Mouse (Mus musculus) heart, embryonic 16.5 days (tissue): ENCODE results near the gene Osbp. TPM values are rescaled to one million over a fixed set of nuclear protein-coding genes. Genes with fewer than 3 reads are reported as not detected.
A peak's percentile ranks its signal among the peaks of the same experiment; 100 is the strongest.

Experiments
- ATAC-seq: fragments of 200-750 bp; cut with Nextera tagmentation; replicated peaks from 2 replicates; pipeline ENCODE4 v1.8.0; 2017; ENCODE audit warnings: moderate number of reproducible peaks; ENCODE audit not compliant: insufficient read depth, low FRiP score; ENCODE audit errors: extremely low read depth
- H3K27ac ChIP-seq: fragments of 300-500 bp; sonication (generic); 2 replicates; pipeline ENCODE4 v1.5.1; 2014; ENCODE audit warnings: mild to moderate bottlenecking, low read length, control low read depth, moderate library complexity
- H3K27me3 ChIP-seq: fragments of 300-500 bp; sonication (generic); 2 replicates; pipeline ENCODE4 v1.6.1; 2014; ENCODE audit warnings: low read length, mixed read lengths; ENCODE audit not compliant: control insufficient read depth, insufficient read depth
- H3K36me3 ChIP-seq: fragments of 300-500 bp; sonication (generic); 2 replicates; pipeline ENCODE4 v1.6.1; 2014; ENCODE audit not compliant: control insufficient read depth, insufficient read depth
- H3K4me1 ChIP-seq: fragments of 300-500 bp; sonication (generic); 2 replicates; pipeline ENCODE4 v1.6.1; 2014; ENCODE audit warnings: low read length, mixed read lengths; ENCODE audit not compliant: control insufficient read depth, insufficient read depth
- H3K4me2 ChIP-seq: fragments of 300-500 bp; sonication (generic); 2 replicates; pipeline ENCODE4 v1.6.1; 2014; ENCODE audit warnings: low read depth, mild to moderate bottlenecking, control low read depth, low read length
- H3K4me3 ChIP-seq: fragments of 300-500 bp; sonication (generic); 2 replicates; pipeline ENCODE4 v1.5.1; 2014; ENCODE audit warnings: mild to moderate bottlenecking, control low read depth, low read length
- H3K9ac ChIP-seq: fragments of 300-500 bp; sonication (generic); 2 replicates; pipeline ENCODE4 v1.6.1; 2014; ENCODE audit warnings: low read length, control low read depth
- H3K9me3 ChIP-seq: fragments of 300-500 bp; sonication (generic); replicated peaks from 2 replicates; pipeline ENCODE4 v1.6.1; 2016; ENCODE audit warnings: low read length; ENCODE audit not compliant: control insufficient read depth
- WGBS: fragments of 180-500 bp; shearing (Covaris S2); extraction: QIAGEN DNeasy Blood & Tissue Kit; methylation state at CpG from one replicate; pipeline ENCODE4 v1.1.7; 2014; 5-methylcytosine and 5-hydroxymethylcytosine counted together
- polyA plus RNA-seq: library from polyadenylated mRNA; unstranded; fragments of >200 nt; fragmentation: Nextera tagmentation; extraction: Ambion mirVana; gene quantifications from 2 replicates; pipeline ENCODE4 v1.2.1, GENCODE M21; 2015

Gene Osbp
- polyA plus RNA-seq, 1 experiment from 2014 or later, result 4.4 TPM

DNA sequence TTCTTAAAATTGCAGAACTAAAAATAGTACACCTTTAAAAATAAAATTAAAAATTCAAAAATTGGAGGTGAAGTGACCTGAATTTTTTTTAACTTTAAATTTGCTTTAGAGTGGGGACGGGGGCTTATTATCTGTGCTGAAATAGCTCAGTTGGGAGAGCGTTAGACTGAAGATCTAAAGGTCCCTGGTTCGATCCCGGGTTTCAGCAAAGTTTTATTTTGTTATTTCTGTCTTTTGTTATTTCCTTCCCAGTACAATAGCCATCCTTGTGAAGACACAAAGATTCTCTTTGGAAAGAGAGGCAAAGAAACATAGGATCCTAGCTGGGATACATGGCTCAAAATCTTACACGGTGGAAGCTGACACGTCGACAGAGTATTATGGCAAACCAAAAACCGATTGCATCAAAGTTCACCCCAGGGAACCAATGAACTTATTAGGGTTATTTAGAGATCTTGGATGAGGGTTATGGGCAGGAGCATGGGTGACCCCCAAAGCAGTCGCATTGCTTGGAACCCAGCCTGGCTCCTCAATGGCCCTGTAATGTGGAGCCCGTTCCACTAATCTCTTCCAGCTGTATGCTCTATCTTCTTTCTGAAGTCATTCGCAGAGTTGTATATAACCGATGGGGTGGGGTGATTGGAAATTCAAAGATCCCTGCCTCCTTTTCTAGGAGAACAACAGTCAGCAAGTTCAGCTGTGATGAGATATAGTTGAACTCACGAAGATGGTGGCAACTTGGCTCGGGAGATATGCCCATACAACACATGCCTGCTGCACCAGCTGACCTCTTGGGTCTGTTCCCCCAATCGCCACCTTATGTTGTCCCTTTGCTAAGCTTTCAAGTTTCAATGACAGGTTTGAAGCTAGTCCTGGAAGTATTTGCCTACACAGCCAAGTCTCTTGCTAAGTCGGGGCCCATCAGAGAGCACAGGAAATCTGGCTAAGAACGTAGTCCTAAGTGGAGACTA lies 43.0 kb downstream of the Osbp start:
- H3K4me1 ChIP-seq, result peaks cover 18% of the 10 kb centered on the region
- no peak overlapping the region for H3K4me3 ChIP-seq
- H3K9me3 ChIP-seq, result no peaks in the 10 kb centered on the region
- no peaks in the 10 kb centered on the region for H3K36me3 ChIP-seq
- peak overlapping the region; percentile 33; the same call in 1 of the 2 replicates for H3K27ac ChIP-seq
- H3K9ac ChIP-seq, result no peak overlapping the region
- 0 out of 2 replicates have a peak overlapping the region, but pooled peaks have one; percentile 5 for H3K4me2 ChIP-seq
- ATAC-seq, result no peak
- WGBS, result 26% methylated on average over 17 of the region's 17 CpGs
- H3K27me3 ChIP-seq, result no peaks in the 10 kb centered on the region

- peak overlapping the region; percentile 75 for H3K27ac ChIP-seq
- no peaks in the 10 kb centered on the region for H3K9me3 ChIP-seq
- H3K27me3 ChIP-seq, result no peaks in the 10 kb centered on the region
- peak overlapping the region; percentile 69 for H3K4me3 ChIP-seq
- peak overlapping the region; percentile 78 for H3K9ac ChIP-seq
- under 1% methylated on average over 24 of the region's 24 CpGs for WGBS
- peak overlapping the region; percentile 77 for H3K4me2 ChIP-seq
- peaks cover 11% of the 10 kb centered on the region for H3K4me1 ChIP-seq
- ATAC-seq, result no peak
- H3K36me3 ChIP-seq, result no peaks in the 10 kb centered on the region
Observed at GRCm38 (mm10) chr19:12009501-12010280, 44.0 kb downstream of the Osbp start.

DNA sequence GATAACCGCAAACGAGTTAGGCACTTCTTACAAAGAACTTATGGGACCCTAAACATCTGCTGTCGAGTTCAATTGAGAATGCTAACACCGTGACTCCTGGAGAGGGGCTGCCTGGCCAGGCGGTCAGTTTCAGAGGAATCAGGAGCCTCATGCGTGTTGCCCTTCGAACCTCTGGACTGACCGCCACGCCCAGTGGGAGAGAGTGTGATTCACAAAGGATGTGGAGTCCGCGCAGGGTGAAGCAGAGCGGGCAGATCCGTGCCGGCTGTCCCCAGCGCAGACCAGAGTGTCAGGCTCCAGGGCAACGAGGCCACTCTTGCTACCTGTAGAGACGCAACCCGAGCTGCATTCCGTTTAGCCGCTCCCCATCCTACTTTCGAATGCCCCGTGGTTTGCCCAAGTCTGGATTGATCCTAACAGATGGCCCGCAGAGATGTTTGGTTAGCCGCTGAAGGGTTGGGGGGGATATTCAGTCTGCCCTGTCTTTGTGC lies 44.6 kb downstream of the Osbp start:
- H3K4me2 ChIP-seq, result peak overlapping the region; percentile 77

GRCm38 (mm10) chr19:12010916-12011559 lies 45.3 kb downstream of the Osbp start:
- Histone ChIP-seq H3K27ac (peak overlapping the region; percentile 75), H3K4me2 (peak overlapping the region; percentile 77), H3K4me3 (peak overlapping the region; percentile 69), H3K4me1 (peaks cover 9% of the 10 kb centered on the region), H3K9ac (peak overlapping the region; percentile 78), H3K27me3 (no peaks in the 10 kb centered on the region), H3K36me3 (no peaks in the 10 kb centered on the region), H3K9me3 (no peaks in the 10 kb centered on the region)
- under 1% methylated on average over 26 of the region's 26 CpGs for WGBS
- peak; percentile 39 for ATAC-seq

More for the DNA sequence above, 44.6 kb downstream of the Osbp start:
- Histone ChIP-seq H3K9me3 (no peaks in the 10 kb centered on the region), H3K36me3 (no peaks in the 10 kb centered on the region), H3K9ac (peak overlapping the region; percentile 78), H3K4me3 (peak overlapping the region; percentile 69), H3K27ac (peak overlapping the region; percentile 75), H3K27me3 (no peaks in the 10 kb centered on the region), H3K4me1 (peaks cover 9% of the 10 kb centered on the region)
- under 1% methylated on average over 24 of the region's 24 CpGs for WGBS
- ATAC-seq, result peak; percentile 18; the same call in 1 of the 2 replicates

DNA sequence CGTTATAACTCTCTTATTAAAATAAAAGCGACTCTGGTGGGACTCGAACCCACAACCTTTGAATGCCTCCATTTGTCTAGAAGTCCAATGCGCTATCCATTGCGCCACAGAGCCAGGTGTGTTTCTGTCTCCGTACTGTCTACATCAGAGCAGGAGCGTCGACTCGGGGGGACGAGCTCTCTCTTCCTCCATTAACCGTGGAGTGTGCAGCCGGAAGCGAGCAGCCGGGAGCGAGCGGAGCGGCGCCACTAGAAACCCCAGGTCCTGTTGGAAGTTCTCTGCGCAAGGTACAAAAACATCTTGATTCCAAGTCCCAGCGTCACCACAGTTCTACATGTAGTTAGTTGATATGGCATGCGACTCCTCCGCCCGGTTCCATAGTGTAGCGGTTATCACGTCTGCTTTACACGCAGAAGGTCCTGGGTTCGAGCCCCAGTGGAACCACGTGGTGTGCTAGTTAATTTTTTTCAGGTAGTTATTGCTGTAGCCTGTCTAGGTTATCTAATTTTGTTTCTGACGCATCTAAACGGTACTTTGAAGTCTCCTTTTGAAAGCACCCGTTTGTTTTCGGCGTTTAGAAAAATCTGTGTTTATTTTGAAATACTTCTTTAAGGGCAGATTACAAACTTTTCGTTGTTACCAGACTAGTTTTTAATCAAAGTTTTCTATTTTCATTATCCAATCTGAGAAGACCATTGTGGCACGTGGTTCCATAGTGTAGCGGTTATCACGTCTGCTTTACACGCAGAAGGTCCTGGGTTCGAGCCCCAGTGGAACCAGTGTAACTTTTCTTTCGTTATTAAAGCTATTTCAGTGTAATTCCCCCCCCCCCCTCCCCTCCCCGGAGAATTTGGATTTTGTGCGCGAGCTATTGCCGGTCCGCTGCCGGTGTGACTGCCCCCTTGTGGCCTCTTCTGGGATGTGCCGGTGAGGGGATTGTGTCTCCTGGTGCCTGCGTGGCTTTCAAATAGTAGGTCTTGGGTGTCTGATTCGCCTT lies 46.1 kb downstream of the Osbp start:
- Histone ChIP-seq H3K4me3 (peak overlapping the region; percentile 69), H3K4me2 (peak overlapping the region; percentile 77), H3K36me3 (no peaks in the 10 kb centered on the region), H3K9me3 (no peaks in the 10 kb centered on the region), H3K27me3 (no peaks in the 10 kb centered on the region), H3K4me1 (peaks cover 9% of the 10 kb centered on the region), H3K27ac (peak overlapping the region; percentile 75), H3K9ac (peak overlapping the region; percentile 71)
- peak; percentile 81 for ATAC-seq
- WGBS, result under 1% methylated on average over 49 of the region's 49 CpGs

- H3K4me3 ChIP-seq, result peak overlapping the region; percentile 69
- peak overlapping the region; percentile 77 for H3K4me2 ChIP-seq
- H3K36me3 ChIP-seq, result no peaks in the 10 kb centered on the region
- H3K27me3 ChIP-seq, result no peaks in the 10 kb centered on the region
- H3K4me1 ChIP-seq, result 0 out of 2 replicates have a peak, but pooled peaks cover 3% of the 10 kb centered on the region
- H3K9ac ChIP-seq, result peak overlapping the region; percentile 66
- whole genome bisulfite sequencing, result under 1% methylated on average over 10 of the region's 10 CpGs
- ATAC-seq, result no peak
- H3K27ac ChIP-seq, result peak overlapping the region; percentile 22; the same call in 1 of the 2 replicates
- no peaks in the 10 kb centered on the region for H3K9me3 ChIP-seq
Observed at GRCm38 (mm10) chr19:12012615-12013014, 46.9 kb downstream of the Osbp start.

- WGBS, result under 1% methylated on average over 12 of the region's 12 CpGs
- Histone ChIP-seq H3K4me2 (peak overlapping the region; percentile 77), H3K4me1 (0 out of 2 replicates have a peak, but pooled peaks cover 3% of the 10 kb centered on the region), H3K9ac (peak overlapping the region; percentile 66), H3K9me3 (no peaks in the 10 kb centered on the region), H3K27me3 (no peaks in the 10 kb centered on the region), H3K4me3 (peak overlapping the region; percentile 69), H3K27ac (peak overlapping the region; percentile 20; the same call in 1 of the 2 replicates), H3K36me3 (no peaks in the 10 kb centered on the region)
- no peak for ATAC-seq
Observed at GRCm38 (mm10) chr19:12013228-12013627, 47.5 kb downstream of the Osbp start.
